Mouse (Mus musculus) liver, embryonic 16.5 days (tissue): Measurements from ENCODE around the gene Psmg1. TPM values are rescaled to one million over a fixed set of nuclear protein-coding genes. Genes with fewer than 3 reads are reported as not detected.
"Not testable (repeated sequence)": the region's sequence is repeated elsewhere in the genome, so short reads cannot be mapped to it uniquely, and the experiment has no call there.

Source experiments
- ATAC-seq: fragments of 200-750 bp; cut with Nextera tagmentation; 2 replicates; pipeline ENCODE4 v1.8.0; 2017; ENCODE audit warnings: low read depth, mild to moderate bottlenecking, moderate number of reproducible peaks, moderate library complexity
- H3K27ac ChIP-seq: fragments of 300-500 bp; sonication (generic); 2 replicates; pipeline ENCODE4 v1.5.1; 2014; ENCODE audit warnings: mild to moderate bottlenecking, low read length
- H3K27me3 ChIP-seq: fragments of 300-500 bp; sonication (generic); 2 replicates; pipeline ENCODE4 v1.6.1; 2014; ENCODE audit warnings: low read depth, low read length, mixed read lengths; ENCODE audit not compliant: control insufficient read depth, insufficient read depth
- H3K36me3 ChIP-seq: fragments of 300-500 bp; sonication (generic); 2 replicates; pipeline ENCODE4 v1.6.1; 2014; ENCODE audit warnings: mild to moderate bottlenecking; ENCODE audit not compliant: control insufficient read depth, insufficient read depth
- H3K4me1 ChIP-seq: fragments of 300-500 bp; sonication (generic); 2 replicates; pipeline ENCODE4 v1.6.1; 2014; ENCODE audit warnings: low read depth, low read length, mixed read lengths; ENCODE audit not compliant: control insufficient read depth
- H3K4me2 ChIP-seq: fragments of 300-500 bp; sonication (generic); 2 replicates; pipeline ENCODE4 v1.6.1; 2014; ENCODE audit warnings: low read depth, low read length, mixed read lengths
- H3K4me3 ChIP-seq: fragments of 300-500 bp; sonication (generic); 2 replicates; pipeline ENCODE4 v1.5.1; 2014; ENCODE audit warnings: low read depth, mild to moderate bottlenecking, low read length
- H3K9ac ChIP-seq: fragments of 300-500 bp; sonication (generic); 2 replicates; pipeline ENCODE4 v1.6.1; 2014; ENCODE audit warnings: low read depth, low read length
- H3K9me3 ChIP-seq: fragments of 300-500 bp; sonication (generic); replicated peaks from 2 replicates; pipeline ENCODE4 v1.6.1; 2016; ENCODE audit warnings: low read length; ENCODE audit not compliant: control insufficient read depth
- WGBS: fragments of 180-500 bp; shearing (Covaris S2); extraction: QIAGEN DNeasy Blood & Tissue Kit; methylation state at CpG from one replicate; pipeline ENCODE4 v1.1.7; 2014; ENCODE audit not compliant: insufficient replicate concordance; 5-methylcytosine and 5-hydroxymethylcytosine counted together
- polyA plus RNA-seq: library from polyadenylated mRNA; unstranded; fragments of >200 nt; fragmentation: Nextera tagmentation; extraction: Ambion mirVana; gene quantifications from 2 replicates; pipeline ENCODE4 v1.2.1, GENCODE M21; 2015

Psmg1 gene
- polyA plus RNA-seq, 1 experiment from 2014 or later, result 33.4 TPM

DNA sequence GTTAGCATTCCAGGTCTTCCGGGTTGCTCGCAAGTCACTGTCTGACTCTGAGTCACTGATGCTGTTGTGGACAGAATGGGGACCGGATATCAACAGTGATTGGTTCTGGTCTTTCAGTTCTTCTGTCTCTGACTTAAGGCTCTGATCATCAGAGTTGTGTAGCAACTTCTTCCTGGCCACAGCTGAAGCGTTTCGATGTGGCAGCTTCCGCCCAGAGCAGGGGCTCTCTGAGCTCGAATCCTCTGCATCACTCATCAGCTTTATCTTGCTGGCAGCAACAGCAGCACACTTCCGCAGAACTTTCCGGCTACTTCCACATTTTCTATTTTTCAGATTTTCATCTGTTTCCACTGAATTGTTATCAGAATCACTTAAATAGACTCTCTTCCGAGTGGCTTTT, 13.5 kb upstream of the Psmg1 start:
- not testable (repeated sequence) for H3K36me3 ChIP-seq, H3K4me3 ChIP-seq, H3K27ac ChIP-seq, H3K27me3 ChIP-seq, H3K4me1 ChIP-seq, H3K9ac ChIP-seq, H3K9me3 ChIP-seq, H3K4me2 ChIP-seq, ATAC-seq
- no CpG with 5 or more reads among the region's 10 CpGs for WGBS

DNA sequence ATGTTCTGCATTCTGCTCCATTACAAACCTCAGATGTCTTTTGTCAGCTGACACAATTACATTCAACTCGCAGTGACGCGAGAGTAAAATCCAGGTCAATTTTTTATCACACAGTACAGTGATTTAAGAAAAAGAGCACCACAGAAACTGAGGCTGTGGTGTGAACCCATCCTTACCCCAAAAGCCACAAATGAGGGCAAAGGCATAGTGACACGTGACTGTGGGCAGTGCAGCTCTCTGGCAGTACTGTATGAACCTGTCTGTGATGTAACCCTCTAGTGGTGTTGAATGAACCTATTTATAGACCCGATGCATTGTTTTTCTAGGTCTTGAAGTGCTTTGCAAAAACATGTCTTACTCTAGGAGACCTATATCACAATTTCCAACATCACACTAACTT, 8.5 kb upstream of the Psmg1 start:
- H3K9me3 ChIP-seq, result no peaks in the 10 kb centered on the region
- H3K4me1 ChIP-seq, result peaks cover 3% of the 10 kb centered on the region; the same call in 1 of the 2 replicates
- no peak overlapping the region for H3K4me2 ChIP-seq
- H3K4me3 ChIP-seq, result no peak overlapping the region
- H3K27me3 ChIP-seq, result no peaks in the 10 kb centered on the region
- no peak for ATAC-seq
- peaks cover 10% of the 10 kb centered on the region for H3K36me3 ChIP-seq
- no peak overlapping the region for H3K27ac ChIP-seq
- 71% methylated on average over 5 of the region's 5 CpGs for WGBS
- no peak overlapping the region for H3K9ac ChIP-seq

DNA sequence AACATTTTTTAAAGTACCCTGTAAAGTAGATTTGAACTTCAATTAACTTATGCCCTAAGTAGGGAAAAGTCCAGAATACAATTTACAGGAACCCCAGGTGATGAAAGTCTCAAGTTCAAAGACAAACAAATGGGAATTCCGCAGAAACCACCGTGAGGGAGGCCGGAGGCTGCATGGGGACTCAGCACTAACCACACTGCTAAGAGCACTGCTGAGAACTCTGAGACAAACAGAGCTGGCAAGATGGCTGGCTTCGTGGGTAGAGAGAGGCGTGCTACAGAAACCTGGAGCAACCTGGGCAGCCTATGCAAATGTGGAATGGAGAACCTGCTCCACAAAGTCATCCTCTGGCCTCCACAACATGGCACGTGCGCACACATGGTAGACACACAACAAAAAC, 5.4 kb upstream of the Psmg1 start:
- no peaks in the 10 kb centered on the region for H3K9me3 ChIP-seq
- H3K27ac ChIP-seq, result no peak overlapping the region
- no peak overlapping the region for H3K4me3 ChIP-seq
- no peak for ATAC-seq
- H3K36me3 ChIP-seq, result peaks cover 3% of the 10 kb centered on the region; the same call in 1 of the 2 replicates
- WGBS, result 71% methylated on average over 7 of the region's 7 CpGs
- no peaks in the 10 kb centered on the region for H3K27me3 ChIP-seq
- no peak overlapping the region for H3K4me2 ChIP-seq
- no peak overlapping the region for H3K9ac ChIP-seq
- peaks cover 8% of the 10 kb centered on the region for H3K4me1 ChIP-seq

DNA sequence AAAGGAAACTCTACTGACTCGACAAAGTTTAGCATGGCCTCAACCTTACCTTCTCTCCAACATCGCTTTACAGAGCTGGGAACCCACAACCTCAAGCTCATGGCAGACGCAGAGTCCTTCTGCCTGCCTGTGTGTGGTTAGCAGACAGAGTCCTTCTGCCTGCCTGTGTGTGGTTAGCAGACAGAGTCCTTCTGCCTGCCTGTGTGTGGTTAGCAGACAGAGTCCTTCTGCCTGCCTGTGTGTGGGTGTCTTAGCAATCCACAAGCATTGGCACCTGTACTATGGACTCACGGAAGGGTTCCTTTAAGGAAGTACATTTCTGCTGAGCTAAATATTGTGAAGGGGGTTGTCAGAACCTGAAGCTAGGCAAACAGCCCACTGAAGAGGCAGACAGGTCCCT, 3.8 kb upstream of the Psmg1 start:
- H3K27ac ChIP-seq, H3K36me3 ChIP-seq, H3K9ac ChIP-seq, ATAC-seq, H3K4me3 ChIP-seq, H3K9me3 ChIP-seq, H3K4me2 ChIP-seq, H3K27me3 ChIP-seq: not testable (repeated sequence)
- H3K4me1 ChIP-seq, result peaks cover 13% of the 10 kb centered on the region
- 46% methylated on average over 4 of the region's 4 CpGs for WGBS

DNA sequence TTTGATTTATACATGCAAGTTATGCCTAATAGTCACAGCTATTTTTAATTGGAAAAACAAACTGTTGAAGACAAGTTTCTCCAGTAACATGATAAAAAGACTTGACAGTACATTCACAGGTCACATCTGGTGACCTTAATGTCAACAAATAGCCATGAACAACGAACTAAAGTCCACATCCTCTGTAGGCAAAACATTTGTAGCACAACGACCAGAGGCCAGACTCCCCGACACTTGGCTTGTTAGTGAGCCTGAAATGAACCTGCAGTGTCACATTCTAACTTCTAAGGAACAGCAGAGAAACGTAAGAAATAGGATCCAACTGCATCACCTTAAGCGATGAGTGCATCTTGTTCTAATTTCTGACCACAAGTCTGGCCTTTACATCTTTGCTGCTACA, 1.8 kb upstream of the Psmg1 start:
- WGBS, result 57% methylated on average over 5 of the region's 5 CpGs
- H3K9me3 ChIP-seq, result no peaks in the 10 kb centered on the region
- no peaks in the 10 kb centered on the region for H3K36me3 ChIP-seq
- no peaks in the 10 kb centered on the region for H3K27me3 ChIP-seq
- H3K4me2 ChIP-seq, result no peak overlapping the region
- no peak; the same call in 1 of the 2 replicates for ATAC-seq
- no peak overlapping the region for H3K4me3 ChIP-seq
- H3K9ac ChIP-seq, result no peak overlapping the region
- H3K4me1 ChIP-seq, result peaks cover 13% of the 10 kb centered on the region
- H3K27ac ChIP-seq, result no peak overlapping the region

DNA sequence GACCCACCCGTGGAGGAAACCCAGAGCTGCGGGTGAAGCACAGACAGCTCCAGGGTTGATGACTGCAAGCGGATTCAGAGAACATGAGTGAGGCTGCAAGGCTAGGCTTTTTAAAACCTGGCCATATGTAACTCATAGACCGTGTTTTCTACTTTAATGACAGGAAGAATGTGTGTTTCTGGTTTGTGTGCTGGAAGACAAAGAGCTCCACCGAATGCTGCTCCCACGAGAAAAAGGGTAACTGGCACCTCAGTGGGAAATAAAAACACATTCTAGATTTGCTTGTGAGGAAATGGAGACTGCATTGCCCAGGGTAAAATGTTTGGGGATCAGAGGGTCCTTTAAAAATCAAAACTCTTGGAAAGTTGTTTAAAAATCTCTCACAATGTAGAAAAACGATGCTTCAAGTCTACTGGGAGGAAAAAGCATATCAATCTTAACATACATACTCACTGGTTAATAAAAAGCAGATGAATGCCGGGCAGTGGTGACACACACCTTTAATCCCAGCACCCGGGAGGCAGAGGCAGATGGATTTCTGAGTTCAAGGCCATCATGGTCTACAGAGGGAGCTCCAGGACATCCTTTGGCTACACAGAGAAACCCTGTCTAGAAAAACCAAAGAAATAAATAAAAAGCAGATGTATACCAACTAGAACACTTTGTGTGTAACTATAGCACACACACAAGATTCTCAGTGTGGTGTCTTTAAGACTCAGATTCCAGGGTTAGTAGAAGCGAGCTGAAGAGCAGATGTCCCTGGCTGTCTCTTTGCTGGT, 551 bp upstream of the Psmg1 start:
- Histone ChIP-seq H3K4me1 (peaks cover 13% of the 10 kb centered on the region), H3K9ac (peak overlapping the region; percentile 80), H3K36me3 (no peaks in the 10 kb centered on the region), H3K27me3 (no peaks in the 10 kb centered on the region), H3K9me3 (no peaks in the 10 kb centered on the region), H3K4me3 (peak overlapping the region; percentile 86), H3K27ac (peak overlapping the region; percentile 67), H3K4me2 (peak overlapping the region; percentile 85)
- ATAC-seq, result no peak
- 6% methylated on average over 10 of the region's 10 CpGs for WGBS

DNA sequence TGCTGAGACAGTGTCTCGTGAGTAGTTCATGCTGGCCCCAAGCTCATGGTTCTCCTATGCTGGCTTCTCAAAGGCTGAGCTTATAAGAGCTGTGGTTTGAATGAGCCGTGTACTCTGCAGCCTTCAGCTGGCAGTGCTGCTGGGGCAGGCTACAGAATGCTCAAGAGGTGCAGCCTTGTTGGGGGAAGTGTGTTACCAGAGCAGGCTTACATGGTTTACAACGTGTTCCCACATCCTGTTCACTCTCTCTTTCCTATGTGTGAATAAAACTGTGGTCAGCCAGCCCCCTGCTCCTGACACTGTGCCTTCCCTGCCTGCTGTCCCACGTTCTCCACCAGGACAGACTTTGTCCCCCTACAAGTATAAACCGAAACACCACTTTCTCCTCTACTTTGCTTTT, 5.8 kb downstream of the Psmg1 start:
- no peak for ATAC-seq
- Histone ChIP-seq H3K9ac (no peak overlapping the region), H3K4me3 (no peak overlapping the region), H3K4me1 (peaks cover 2% of the 10 kb centered on the region; the same call in 1 of the 2 replicates), H3K27ac (no peak overlapping the region), H3K36me3 (no peaks in the 10 kb centered on the region; the same call in 1 of the 2 replicates), H3K4me2 (no peak overlapping the region), H3K9me3 (no peaks in the 10 kb centered on the region), H3K27me3 (no peaks in the 10 kb centered on the region)
- WGBS, result 49% methylated on average over 5 of the region's 5 CpGs

DNA sequence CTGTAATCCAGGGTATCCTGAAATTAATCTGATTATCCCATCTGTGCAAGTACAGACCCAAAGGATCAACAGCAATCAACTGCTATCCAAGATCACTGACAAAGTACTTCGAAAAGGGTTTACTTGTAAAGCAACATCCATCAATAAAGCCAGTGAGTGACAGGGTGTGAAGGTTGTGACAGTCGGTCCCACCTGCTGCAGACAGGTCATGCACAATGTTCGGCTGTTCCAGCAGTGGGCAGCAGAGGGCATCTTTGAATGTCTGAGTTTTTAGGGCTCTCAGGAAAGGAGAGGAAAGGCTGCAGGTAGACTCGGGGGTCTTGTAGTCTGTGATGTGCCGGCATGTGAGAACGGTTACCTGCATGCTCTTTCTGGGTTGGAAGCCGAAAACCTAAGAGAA, 7.2 kb downstream of the Psmg1 start:
- 72% methylated on average over 7 of the region's 7 CpGs for WGBS
- Histone ChIP-seq H3K27me3 (no peaks in the 10 kb centered on the region), H3K4me1 (no peaks in the 10 kb centered on the region), H3K9ac (no peak overlapping the region), H3K4me3 (no peak overlapping the region), H3K36me3 (no peaks in the 10 kb centered on the region; the same call in 1 of the 2 replicates), H3K4me2 (no peak overlapping the region), H3K27ac (no peak overlapping the region), H3K9me3 (no peaks in the 10 kb centered on the region)
- ATAC-seq, result no peak

DNA sequence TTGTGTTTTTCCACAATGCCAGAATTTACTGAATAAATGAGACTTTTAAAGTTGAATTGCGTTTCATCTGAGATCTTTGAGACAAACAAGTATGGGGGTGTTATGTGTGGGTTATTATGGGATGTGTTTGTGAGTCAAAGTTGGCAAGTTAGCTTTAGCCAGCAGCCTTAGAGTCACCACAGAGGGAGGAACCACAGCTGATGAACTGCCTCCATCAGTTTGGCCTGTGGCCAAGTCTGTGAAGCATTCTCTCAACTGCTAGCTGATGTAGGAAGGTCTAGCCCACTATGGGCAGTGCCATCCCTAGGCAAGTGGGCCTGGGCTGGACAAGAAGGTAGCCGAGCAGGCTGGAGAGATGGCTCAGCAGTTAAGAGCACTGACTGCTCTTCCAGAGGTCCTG, 19.9 kb downstream of the Psmg1 start:
- WGBS, result 50% methylated on average over 2 of the region's 2 CpGs
- H3K4me3 ChIP-seq, result no peak overlapping the region
- H3K9me3 ChIP-seq, result no peaks in the 10 kb centered on the region
- no peak for ATAC-seq
- no peaks in the 10 kb centered on the region for H3K4me1 ChIP-seq
- H3K4me2 ChIP-seq, result no peak overlapping the region
- no peak overlapping the region for H3K9ac ChIP-seq
- H3K36me3 ChIP-seq, result no peaks in the 10 kb centered on the region
- no peaks in the 10 kb centered on the region for H3K27me3 ChIP-seq
- H3K27ac ChIP-seq, result no peak overlapping the region
